In the genomic region with DNA sequence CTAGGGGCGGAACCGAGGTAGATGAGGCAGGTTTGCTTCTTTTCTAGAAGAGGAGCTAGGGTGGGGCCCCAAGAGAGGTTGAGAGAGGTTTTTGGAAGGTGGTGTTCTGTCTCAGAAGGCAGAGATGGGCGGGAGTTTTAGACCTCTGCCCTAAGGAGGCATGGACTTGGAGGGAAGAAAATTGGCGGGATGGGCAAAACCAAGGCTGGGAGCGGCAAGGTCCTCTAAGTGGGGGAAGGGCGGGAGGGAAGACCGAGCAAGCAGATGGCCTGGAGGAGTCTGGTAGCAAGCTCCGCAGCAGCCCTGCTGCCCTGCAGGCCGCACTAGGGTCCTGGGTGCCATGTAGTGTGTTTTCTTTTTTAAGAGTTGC, we compare ENCODE assay signal across 8 mouse cellular contexts. TPM values are rescaled to one million over a fixed set of nuclear protein-coding genes. Genes with fewer than 3 reads are reported as not detected.
DNase-seq lines count a peak whose midpoint lies in the region; ATAC-seq and TF ChIP-seq lines count a peak whose summit lies in the region.

No protein-coding gene starts in this region.

- H3K4me1 ChIP-seq in heart, adult 2 months (ENCODE audit: control insufficient read depth, insufficient read depth, low read length), result no peaks in the 10 kb centered on the region
- no peaks in the 10 kb centered on the region for H3K4me1 ChIP-seq in forebrain, embryonic 14.5 days (ENCODE audit: control insufficient read depth, insufficient read depth, low read length)
- H3K4me1 ChIP-seq in liver, embryonic 15.5 days (replicated peaks), result peaks cover 18% of the 10 kb centered on the region

- H3K79me3 ChIP-seq in C2C12 (ENCODE audit: low read depth), result no peaks in the 10 kb centered on the region

- H3ac ChIP-seq in C2C12 (ENCODE audit: control insufficient read depth, insufficient read length, low read depth), result peak overlapping the region; percentile 30

- no peak for TF ChIP-seq CTCF in heart, adult 2 months (IDR thresholded peaks at IDR 0.05)
- no peak for TF ChIP-seq CTCF in C2C12 (IDR thresholded peaks at IDR 0.05; ENCODE audit: control insufficient read depth, insufficient read depth, insufficient read length)

- DNase-seq in heart, adult 2 months, result no peak
- DNase-seq in heart, postnatal 36 days, result no peak
- no peak for DNase-seq in forebrain, embryonic 14.5 days (ENCODE audit: low spot score)
- DNase-seq in right cerebral cortex, adult 18-20 months, result no peak
- no peak for DNase-seq in right cerebral cortex, postnatal 4 days
- DNase-seq in T-cell, adult 2 months (ENCODE audit: low spot score), result no peak

- 7% methylated on average over 9 of the region's 9 CpGs for WGBS in heart, adult 2 months
- 0% methylated on average over 9 of the region's 9 CpGs for WGBS in forebrain, embryonic 14.5 days
- WGBS in liver, embryonic 15.5 days (ENCODE audit: insufficient replicate concordance), result 2% methylated on average over 9 of the region's 9 CpGs

- no peaks in the 10 kb centered on the region for H3K79me2 ChIP-seq in heart, adult 2 months (replicated peaks; ENCODE audit: control insufficient read depth, insufficient read depth, low read length)
- no peaks in the 10 kb centered on the region for H3K79me2 ChIP-seq in C2C12 (ENCODE audit: control insufficient read depth, insufficient read depth)

- H3K27me3 ChIP-seq in heart, adult 2 months (ENCODE audit: control insufficient read depth, insufficient read depth, low read length), result no peaks in the 10 kb centered on the region
- no peaks in the 10 kb centered on the region for H3K27me3 ChIP-seq in C2C12 (ENCODE audit: control insufficient read depth, insufficient read depth, insufficient read length)
- H3K27me3 ChIP-seq in forebrain, embryonic 14.5 days (replicated peaks; ENCODE audit: control insufficient read depth, insufficient read depth, low read length), result no peaks in the 10 kb centered on the region
- H3K27me3 ChIP-seq in liver, embryonic 15.5 days, result peaks cover 55% of the 10 kb centered on the region

- TF ChIP-seq EP300 in heart, adult 2 months (IDR thresholded peaks at IDR 0.05; ENCODE audit: insufficient read depth, low read depth, low read length), result no peak

- no peaks in the 10 kb centered on the region for H3K36me3 ChIP-seq in heart, adult 2 months (ENCODE audit: control insufficient read depth, insufficient read depth, low read length)
- H3K36me3 ChIP-seq in C2C12 (ENCODE audit: control insufficient read depth, insufficient read depth), result no peaks in the 10 kb centered on the region
- no peaks in the 10 kb centered on the region for H3K36me3 ChIP-seq in forebrain, embryonic 14.5 days (ENCODE audit: control insufficient read depth, insufficient read depth, low read length)
- H3K36me3 ChIP-seq in liver, embryonic 15.5 days (replicated peaks), result no peaks in the 10 kb centered on the region

- H3K4me2 ChIP-seq in forebrain, embryonic 14.5 days (ENCODE audit: low read length), result peak overlapping the region; percentile 77
- peak overlapping the region; percentile 73 for H3K4me2 ChIP-seq in liver, embryonic 15.5 days

- H3K27ac ChIP-seq in heart, adult 2 months, result no peak overlapping the region
- H3K27ac ChIP-seq in forebrain, embryonic 14.5 days (ENCODE audit: low read depth, low read length), result no peak overlapping the region; the same call in 1 of the 2 replicates
- no peak overlapping the region for H3K27ac ChIP-seq in liver, embryonic 15.5 days (replicated peaks)

- no peak for TF ChIP-seq POLR2A in heart, adult 2 months (IDR thresholded peaks at IDR 0.05; ENCODE audit: insufficient read depth, low read depth, low read length)

- H3K9ac ChIP-seq in heart, adult 2 months (ENCODE audit: low read depth, low read length), result no peak overlapping the region
- 0 out of 2 replicates have a peak overlapping the region, but pooled peaks have one; percentile 32 for H3K9ac ChIP-seq in forebrain, embryonic 14.5 days (ENCODE audit: low read length)
- H3K9ac ChIP-seq in liver, embryonic 15.5 days, result no peak overlapping the region

- ATAC-seq in forebrain, embryonic 14.5 days, result peak; percentile 62
- ATAC-seq in liver, embryonic 15.5 days (ENCODE audit: insufficient read depth), result peak; percentile 48

- H3K9me3 ChIP-seq in forebrain, embryonic 14.5 days (replicated peaks; ENCODE audit: control insufficient read depth, low read length), result no peaks in the 10 kb centered on the region
- H3K9me3 ChIP-seq in liver, embryonic 15.5 days (replicated peaks), result no peaks in the 10 kb centered on the region

- H3K4me3 ChIP-seq in heart, adult 2 months, result peak overlapping the region; percentile 76
- peak overlapping the region; percentile 7 for H3K4me3 ChIP-seq in C2C12 (ENCODE audit: insufficient read depth, poor library complexity, severe bottlenecking)
- peak overlapping the region; percentile 65 for H3K4me3 ChIP-seq in forebrain, embryonic 14.5 days (ENCODE audit: low read depth, low read length)
- H3K4me3 ChIP-seq in liver, embryonic 15.5 days (replicated peaks), result peak overlapping the region; percentile 55

- intact Hi-C loops in heart, adult 2 months (cut with DNase I), result no loop called here
- intact Hi-C loops in heart, postnatal 36 days (cut with DNase I), result no loop called here

TF ChIP-seq in C2C12, 6 proteins besides CTCF, POLR2A, EP300 and RAD21:
- TF ChIP-seq FOSL1 (IDR thresholded peaks at IDR 0.05; ENCODE audit: insufficient read depth, low read length, poor library complexity, severe bottlenecking) (no peak), USF1 (IDR thresholded peaks at IDR 0.05; ENCODE audit: low read depth) (no peak), MYOD1 (IDR thresholded peaks at IDR 0.05; ENCODE audit: control insufficient read depth, insufficient read length, low read depth) (no peak), CEBPB (IDR thresholded peaks at IDR 0.05; ENCODE audit: low read depth) (no peak), MAX (IDR thresholded peaks at IDR 0.05) (no peak), MYOG (IDR thresholded peaks at IDR 0.05; ENCODE audit: control insufficient read depth, extremely low read depth, insufficient read length) (no peak)
TF ChIP-seq in C2C12: peak in this region for 0.

RNA-seq across cellular contexts. Expression of a gene that starts 53.5 kb away (rescaled TPM):
- 1 to 10 TPM; 5.6 to 7.0 TPM for total RNA-seq in heart, adult 2 months (2021)
- polyA plus RNA-seq in heart, adult 2 months (2012; rRNA removed), result 16.7 and 26.2 TPM in 2 replicates
- total RNA-seq in heart, postnatal 36 days (2021), result 1 to 10 TPM; 4.0 to 7.7 TPM
- polyA plus RNA-seq in C2C12 (2012; fragmentation: generic; extraction: Trizol), result 36.9 TPM
- polyA plus RNA-seq in forebrain, embryonic 14.5 days (2014; fragmentation: Nextera tagmentation; extraction: Ambion mirVana), result 12.6 and 15.8 TPM in 2 replicates
- not detected in 2 replicates for polyA plus RNA-seq in liver, embryonic 15.5 days (2015; fragmentation: Nextera tagmentation; extraction: Ambion mirVana)

Comparison
In these comparisons a context has a peak if more than half of its experiments do, and no peak if none do; other contexts are left out.
1. H3K4me3 ChIP-seq: peak in every context shown above with its lines; median percentile 76 in heart, adult 2 months; 65 in forebrain, embryonic 14.5 days; 55 in liver, embryonic 15.5 days; 7 in C2C12.
2. RNA of a gene that starts 53.5 kb away (polyA plus RNA-seq): 36.9 TPM in C2C12 (single experiment), 16.7 to 26.2 TPM in heart, adult 2 months and 12.6 to 15.8 TPM in forebrain, embryonic 14.5 days; not detected in liver, embryonic 15.5 days; every median in the first group is over 10 times any median in the second.